Mouse (Mus musculus) liver, embryonic 11.5 days (tissue): Measurements from ENCODE around the gene Ube2q1. TPM values are rescaled to one million over a fixed set of nuclear protein-coding genes. Genes with fewer than 3 reads are reported as not detected.
"Not testable (repeated sequence)": the region's sequence is repeated elsewhere in the genome, so short reads cannot be mapped to it uniquely, and the experiment has no call there.

Experiments used
- ATAC-seq: fragments of 200-750 bp; cut with Nextera tagmentation; replicated peaks from 2 replicates; pipeline ENCODE4 v1.8.0; 2017; ENCODE audit warnings: moderate number of reproducible peaks, mild to moderate bottlenecking, moderate TSS enrichment, moderate library complexity; ENCODE audit not compliant: low FRiP score
- DNase-seq: peaks from one replicate; pipeline ENCODE4 v3.0.0-alpha.2; 2017; ENCODE audit warnings: low spot score
- H3K27ac ChIP-seq: fragments of 300-500 bp; sonication (generic); 2 replicates; pipeline ENCODE4 v1.5.1; 2014; ENCODE audit warnings: mild to moderate bottlenecking, low read depth, low read length, control low read depth
- H3K27me3 ChIP-seq: fragments of 300-500 bp; sonication (generic); replicated peaks from 2 replicates; pipeline ENCODE4 v1.6.1; 2014; ENCODE audit warnings: low read length, mixed read lengths; ENCODE audit not compliant: control insufficient read depth, insufficient read depth
- H3K36me3 ChIP-seq: fragments of 300-500 bp; sonication (generic); 2 replicates; pipeline ENCODE4 v1.6.1; 2014; ENCODE audit warnings: mild to moderate bottlenecking, low read length, moderate library complexity, mixed read lengths; ENCODE audit not compliant: control insufficient read depth, insufficient read depth
- H3K4me1 ChIP-seq: fragments of 300-500 bp; sonication (generic); replicated peaks from 2 replicates; pipeline ENCODE4 v1.6.1; 2014; ENCODE audit warnings: low read length, mixed read lengths; ENCODE audit not compliant: control insufficient read depth, insufficient read depth
- H3K4me2 ChIP-seq: fragments of 300-500 bp; sonication (generic); 2 replicates; pipeline ENCODE4 v1.6.1; 2014; ENCODE audit warnings: mild to moderate bottlenecking, control low read depth, moderate library complexity
- H3K4me3 ChIP-seq: fragments of 300-500 bp; sonication (generic); 2 replicates; pipeline ENCODE4 v1.5.1; 2014; ENCODE audit warnings: low read depth, low read length, control low read depth
- H3K9ac ChIP-seq: fragments of 300-500 bp; sonication (generic); 2 replicates; pipeline ENCODE4 v1.6.1; 2014; ENCODE audit warnings: low read depth, low read length, control low read depth
- H3K9me3 ChIP-seq: fragments of 300-500 bp; sonication (generic); 2 replicates; pipeline ENCODE4 v1.6.1; 2016; ENCODE audit warnings: low read length, inconsistent platforms, mixed read lengths; ENCODE audit not compliant: control insufficient read depth
- WGBS: fragments of 180-500 bp; shearing (Covaris S2); extraction: QIAGEN DNeasy Blood & Tissue Kit; methylation state at CpG from one replicate; pipeline ENCODE4 v1.1.7; 2014; 5-methylcytosine and 5-hydroxymethylcytosine counted together
- polyA plus RNA-seq: library from polyadenylated mRNA; unstranded; fragments of >200 nt; fragmentation: Nextera tagmentation; extraction: Ambion mirVana; gene quantifications from 2 replicates; pipeline ENCODE4 v1.2.1, GENCODE M21; 2014

The Ube2q1 gene
- polyA plus RNA-seq, 1 experiment from 2014 or later = 15.7 TPM

GRCm38 (mm10) chr3:89798518-89798917 lies 25.1 kb downstream of the Ube2q1 start:
- H3K9me3 ChIP-seq = no peaks in the 10 kb centered on the region
- WGBS = 77% methylated on average over 3 of the region's 3 CpGs
- H3K4me2 ChIP-seq = no peak overlapping the region
- ATAC-seq (no peak), DNase-seq (no peak)
- H3K27ac ChIP-seq = no peak overlapping the region
- no peak overlapping the region for H3K9ac ChIP-seq
- no peak overlapping the region for H3K4me3 ChIP-seq
- H3K27me3 ChIP-seq = no peaks in the 10 kb centered on the region
- H3K4me1 ChIP-seq = no peaks in the 10 kb centered on the region
- no peaks in the 10 kb centered on the region for H3K36me3 ChIP-seq

GRCm38 (mm10) chr3:89799476-89799875 lies 26.1 kb downstream of the Ube2q1 start:
- 0 out of 2 replicates have a peak overlapping the region, but pooled peaks have one; percentile 31 for H3K9ac ChIP-seq
- H3K4me1 ChIP-seq = no peaks in the 10 kb centered on the region
- no peak overlapping the region for H3K4me3 ChIP-seq
- H3K27me3 ChIP-seq = no peaks in the 10 kb centered on the region
- DNase-seq = no peak
- no peak overlapping the region for H3K27ac ChIP-seq
- no peaks in the 10 kb centered on the region for H3K36me3 ChIP-seq
- H3K4me2 ChIP-seq = peak overlapping the region; percentile 49
- peak; percentile 49; the same call in 1 of the 2 replicates for ATAC-seq
- 9% methylated on average over 13 of the region's 13 CpGs for WGBS
- H3K9me3 ChIP-seq = no peaks in the 10 kb centered on the region

DNA sequence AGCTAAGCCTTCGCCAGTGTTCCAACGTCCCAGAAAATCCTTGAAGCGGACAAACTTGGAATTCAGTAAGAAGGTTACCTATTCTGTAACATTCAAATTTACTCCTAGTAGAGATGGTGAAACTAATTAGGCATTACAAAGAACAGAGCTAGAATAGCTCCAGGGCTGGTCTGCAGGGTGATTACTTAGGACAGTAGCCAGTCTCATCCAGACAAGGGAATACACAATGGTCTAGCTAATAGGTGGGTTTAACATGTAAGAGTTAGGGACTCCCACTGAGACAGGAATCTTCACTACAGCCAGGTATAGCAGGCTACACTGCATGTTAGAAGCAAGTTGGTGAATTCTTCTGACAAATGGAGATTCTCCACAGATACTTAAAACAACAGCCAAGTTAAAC lies 26.7 kb downstream of the Ube2q1 start:
- H3K9me3 ChIP-seq, H3K27ac ChIP-seq, DNase-seq, H3K9ac ChIP-seq, H3K4me2 ChIP-seq, H3K36me3 ChIP-seq, H3K27me3 ChIP-seq, H3K4me3 ChIP-seq, H3K4me1 ChIP-seq, ATAC-seq: not testable (repeated sequence)
- 54% methylated on average over 3 of the region's 3 CpGs for WGBS

- Histone ChIP-seq H3K4me2 (no peak overlapping the region), H3K4me3 (no peak overlapping the region), H3K9ac (no peak overlapping the region), H3K9me3 (no peaks in the 10 kb centered on the region), H3K27me3 (no peaks in the 10 kb centered on the region), H3K27ac (no peak overlapping the region), H3K4me1 (no peaks in the 10 kb centered on the region), H3K36me3 (no peaks in the 10 kb centered on the region)
- no peak for DNase-seq
- ATAC-seq = no peak
- WGBS = 64% methylated on average over 5 of the region's 5 CpGs
These were observed 27.5 kb downstream of the Ube2q1 start for GRCm38 (mm10) chr3:89800774-89801506.

GRCm38 (mm10) chr3:89801507-89801847 lies 28.1 kb downstream of the Ube2q1 start:
- no peak overlapping the region for H3K27ac ChIP-seq
- no peaks in the 10 kb centered on the region for H3K27me3 ChIP-seq
- H3K4me1 ChIP-seq = no peaks in the 10 kb centered on the region
- H3K4me3 ChIP-seq = no peak overlapping the region
- DNase-seq (no peak), ATAC-seq (no peak)
- H3K36me3 ChIP-seq = no peaks in the 10 kb centered on the region
- no peak overlapping the region for H3K9ac ChIP-seq
- no peak overlapping the region for H3K4me2 ChIP-seq
- H3K9me3 ChIP-seq = no peaks in the 10 kb centered on the region
- 27% methylated on average over 3 of the region's 3 CpGs for WGBS

DNA sequence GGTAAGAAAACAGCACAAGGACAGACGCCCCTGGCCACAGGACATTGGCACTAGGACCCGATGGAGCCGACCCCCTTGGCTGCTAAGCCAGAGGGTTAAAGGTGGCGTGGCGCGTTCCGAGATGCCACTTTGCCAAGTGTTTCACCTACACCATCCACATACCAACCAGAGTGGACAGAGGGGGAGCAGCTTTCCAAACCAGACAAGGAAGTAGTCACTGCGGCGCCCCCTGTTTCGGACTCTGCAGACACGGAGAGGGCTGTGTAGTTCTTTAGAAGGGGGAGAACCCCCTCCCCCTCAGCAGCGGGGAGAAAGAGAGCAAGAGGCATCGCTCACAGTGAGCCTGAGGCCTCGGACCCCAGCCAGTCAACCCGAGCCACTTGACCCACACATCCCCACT lies 29.5 kb downstream of the Ube2q1 start:
- no peak for ATAC-seq
- Histone ChIP-seq H3K4me2 (no peak overlapping the region), H3K9me3 (no peaks in the 10 kb centered on the region), H3K4me1 (peaks cover 3% of the 10 kb centered on the region), H3K9ac (no peak overlapping the region), H3K27me3 (no peaks in the 10 kb centered on the region), H3K4me3 (no peak overlapping the region), H3K27ac (no peak overlapping the region), H3K36me3 (no peaks in the 10 kb centered on the region)
- no peak for DNase-seq
- WGBS = 80% methylated on average over 15 of the region's 15 CpGs

- Histone ChIP-seq H3K27ac (no peak overlapping the region), H3K4me3 (no peak overlapping the region), H3K36me3 (no peaks in the 10 kb centered on the region), H3K9me3 (no peaks in the 10 kb centered on the region), H3K9ac (no peak overlapping the region), H3K4me2 (no peak overlapping the region), H3K27me3 (no peaks in the 10 kb centered on the region), H3K4me1 (peaks cover 9% of the 10 kb centered on the region)
- WGBS = 63% methylated on average over 4 of the region's 4 CpGs
- DNase-seq = no peak
- ATAC-seq = no peak
These were observed 31.8 kb downstream of the Ube2q1 start for GRCm38 (mm10) chr3:89805179-89805578.

DNA sequence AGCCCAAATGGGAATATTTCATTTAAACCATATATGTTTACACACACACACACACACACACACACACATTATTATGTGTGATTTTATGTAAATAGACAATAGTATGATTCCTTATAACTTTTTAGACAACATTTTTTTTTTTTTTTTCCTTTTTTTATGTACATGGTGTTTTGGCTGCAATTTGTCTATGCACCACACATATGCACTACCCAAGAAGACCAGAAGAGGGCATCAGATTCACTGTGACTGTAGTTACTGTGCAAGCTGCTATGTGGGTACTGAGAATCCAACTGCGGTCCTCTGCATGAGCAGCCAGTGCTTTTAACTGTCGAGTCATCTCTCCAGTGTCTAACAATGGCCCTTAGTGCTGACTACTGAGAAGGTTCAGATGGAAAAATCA lies 33.3 kb downstream of the Ube2q1 start:
- no peak for DNase-seq
- Histone ChIP-seq H3K9me3 (no peaks in the 10 kb centered on the region), H3K4me2 (no peak overlapping the region), H3K27ac (no peak overlapping the region), H3K36me3 (no peaks in the 10 kb centered on the region), H3K4me1 (peaks cover 9% of the 10 kb centered on the region), H3K27me3 (no peaks in the 10 kb centered on the region), H3K4me3 (no peak overlapping the region), H3K9ac (no peak overlapping the region)
- 92% methylated on average over 2 of the region's 2 CpGs for WGBS
- no peak for ATAC-seq

- Histone ChIP-seq H3K9ac (no peak overlapping the region), H3K36me3 (no peaks in the 10 kb centered on the region), H3K4me3 (no peak overlapping the region), H3K27ac (no peak overlapping the region), H3K9me3 (no peaks in the 10 kb centered on the region), H3K27me3 (no peaks in the 10 kb centered on the region), H3K4me1 (peaks cover 9% of the 10 kb centered on the region), H3K4me2 (no peak overlapping the region)
- no peak for ATAC-seq
- WGBS = 92% methylated on average over 3 of the region's 3 CpGs
- DNase-seq = no peak
These were observed 33.8 kb downstream of the Ube2q1 start for GRCm38 (mm10) chr3:89807171-89807570.
